Mouse (Mus musculus): ENCODE results near the gene Rap1gap2. TPM values are rescaled to one million over a fixed set of nuclear protein-coding genes. Genes with fewer than 3 reads are reported as not detected.

Gene Rap1gap2
- total RNA-seq, 2 experiments from 2014 or later, result 6.2 to 10.7 TPM

DNA sequence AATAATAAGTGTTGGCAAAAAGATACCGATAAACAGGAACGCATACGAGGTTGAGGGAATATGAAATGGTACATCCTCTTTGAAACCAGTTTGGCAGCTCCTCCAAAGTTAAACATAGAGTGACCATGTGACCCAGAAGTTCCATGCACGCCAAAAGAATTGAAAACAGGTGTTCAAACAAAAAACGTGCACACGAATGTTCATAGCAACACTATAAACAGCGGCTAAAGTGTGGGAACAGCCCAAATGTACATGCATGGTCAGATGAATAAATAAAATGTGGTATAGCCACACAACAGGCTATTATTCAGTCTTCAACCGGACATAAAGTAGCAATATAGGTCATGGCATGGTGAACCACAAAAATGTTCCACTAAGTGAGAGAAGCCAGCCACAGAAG, 108.2 kb downstream of the Rap1gap2 start:
- DNase-seq, result no peak

DNA sequence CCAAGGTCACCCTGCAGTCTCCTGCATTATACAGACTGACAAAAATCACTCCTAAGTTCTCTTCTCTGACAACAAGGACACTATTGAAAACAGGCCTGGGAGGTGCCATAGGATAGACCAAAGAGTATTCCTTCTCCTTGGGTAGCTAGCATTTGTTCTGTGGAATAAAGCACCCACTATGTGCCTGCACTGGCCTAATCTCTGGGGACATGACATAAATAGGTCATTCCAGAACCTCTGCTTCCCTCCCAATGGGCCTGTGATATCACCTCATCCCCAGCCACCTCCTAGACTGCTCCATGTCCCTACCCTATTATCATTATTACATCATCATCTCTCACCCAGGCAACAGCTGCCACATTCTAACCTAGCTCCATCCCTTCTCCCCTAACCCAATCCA, 108.7 kb downstream of the Rap1gap2 start:
- no peak for DNase-seq

DNA sequence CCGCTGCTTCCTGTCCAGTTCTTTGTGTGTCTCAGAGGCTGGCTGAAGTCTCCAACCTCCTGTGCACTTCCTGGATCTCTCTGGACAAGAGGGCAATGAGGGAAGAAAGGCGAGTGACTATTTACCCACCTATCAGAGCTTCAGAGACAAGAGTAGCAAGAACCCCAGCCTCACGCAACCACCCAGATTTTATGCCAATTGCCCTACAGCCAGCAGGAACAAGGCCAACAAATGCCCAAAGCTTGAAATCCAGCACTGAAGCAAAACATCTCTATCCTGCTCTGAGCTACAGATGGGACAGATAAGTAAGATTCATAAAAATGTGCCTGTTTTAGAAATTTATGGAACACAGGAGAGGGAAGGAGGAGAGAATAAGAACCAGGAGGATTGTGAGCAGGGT, 109.7 kb downstream of the Rap1gap2 start:
- no peak for DNase-seq

DNA sequence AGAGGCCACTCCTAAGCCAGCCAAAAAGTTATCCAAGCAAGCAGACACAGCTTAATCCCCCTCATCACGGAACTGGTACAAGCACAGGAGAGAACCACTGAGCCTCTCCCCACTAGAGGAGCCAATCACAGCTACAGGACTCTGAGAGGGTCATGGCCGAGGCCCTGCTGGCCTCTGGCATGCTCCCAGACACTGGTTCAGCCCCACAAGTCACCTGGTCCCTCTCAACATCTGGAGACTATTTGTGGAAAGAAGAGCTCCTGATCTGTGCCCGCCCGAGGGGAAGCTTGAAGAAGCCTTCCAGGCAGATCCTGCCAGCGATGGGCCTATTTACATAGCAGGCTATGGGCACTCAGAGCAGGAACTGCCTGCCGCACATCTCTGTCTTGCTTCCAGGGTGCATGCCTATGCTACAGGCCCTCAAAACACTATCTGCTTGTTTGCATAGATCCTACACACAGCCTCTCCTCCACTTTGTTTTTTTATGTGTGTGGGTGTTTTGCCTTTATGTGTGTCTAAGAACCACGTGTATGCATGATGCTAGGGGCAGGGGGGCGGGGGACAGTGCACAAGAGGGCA, 111.1 kb downstream of the Rap1gap2 start:
- no peak for DNase-seq

DNA sequence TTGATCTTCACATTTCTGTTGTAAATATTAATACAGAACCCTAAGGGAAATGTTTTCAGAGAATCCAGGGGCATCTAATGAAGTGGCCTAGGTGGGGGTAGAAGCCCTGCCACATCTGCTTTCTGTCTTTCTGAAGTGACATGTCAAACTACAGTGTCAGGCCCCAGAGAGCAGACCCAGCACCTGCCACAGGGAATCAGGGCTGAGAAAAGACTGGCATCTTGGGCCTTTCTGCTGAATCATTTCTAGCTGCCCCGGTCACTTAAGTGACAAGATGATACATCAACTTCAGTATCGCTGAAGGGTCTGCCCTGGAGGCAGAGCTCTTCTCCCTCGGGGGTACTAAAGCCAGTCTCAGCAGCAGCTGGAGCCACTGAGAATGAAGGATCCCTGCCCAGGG, 111.7 kb downstream of the Rap1gap2 start:
- DNase-seq, result no peak

DNA sequence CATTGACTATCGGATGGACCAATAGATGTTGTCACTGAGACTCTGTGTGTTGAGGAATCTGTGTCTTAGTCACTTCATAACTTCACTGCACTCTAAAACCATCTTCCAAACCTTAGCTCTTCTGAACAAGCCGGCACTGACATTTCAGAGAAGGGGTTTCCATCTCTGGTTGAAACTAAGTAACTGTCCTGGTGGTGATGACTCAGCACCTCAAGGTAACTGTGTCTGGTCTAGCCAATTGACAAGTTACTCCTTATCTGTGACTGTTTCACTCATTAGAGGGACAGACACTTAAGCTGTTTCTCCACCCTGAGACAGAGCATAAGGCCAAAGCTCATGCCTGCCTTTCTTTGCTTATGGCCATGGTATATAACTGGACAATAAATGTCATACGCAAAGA, 114.1 kb downstream of the Rap1gap2 start:
- no peak for DNase-seq

DNA sequence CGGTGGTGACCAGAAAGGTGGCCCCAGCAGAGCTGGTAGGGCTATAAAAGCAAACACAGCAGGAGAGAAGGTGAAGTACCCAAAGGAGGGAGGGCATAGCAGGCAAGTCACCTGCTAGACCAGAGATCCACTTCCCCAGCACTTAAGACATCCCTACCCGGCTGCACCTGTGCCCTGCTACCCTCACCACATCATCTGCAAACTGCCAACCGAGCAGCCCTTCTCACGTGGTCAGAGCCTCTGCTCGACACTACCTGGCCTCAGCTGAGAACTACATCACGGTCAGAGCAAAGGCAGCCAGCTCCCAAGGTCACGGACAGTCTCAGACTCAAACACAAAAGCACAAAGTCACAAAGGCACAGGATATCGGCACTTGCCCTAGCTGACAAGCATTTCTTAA, 116.8 kb downstream of the Rap1gap2 start:
- no peak for DNase-seq

DNA sequence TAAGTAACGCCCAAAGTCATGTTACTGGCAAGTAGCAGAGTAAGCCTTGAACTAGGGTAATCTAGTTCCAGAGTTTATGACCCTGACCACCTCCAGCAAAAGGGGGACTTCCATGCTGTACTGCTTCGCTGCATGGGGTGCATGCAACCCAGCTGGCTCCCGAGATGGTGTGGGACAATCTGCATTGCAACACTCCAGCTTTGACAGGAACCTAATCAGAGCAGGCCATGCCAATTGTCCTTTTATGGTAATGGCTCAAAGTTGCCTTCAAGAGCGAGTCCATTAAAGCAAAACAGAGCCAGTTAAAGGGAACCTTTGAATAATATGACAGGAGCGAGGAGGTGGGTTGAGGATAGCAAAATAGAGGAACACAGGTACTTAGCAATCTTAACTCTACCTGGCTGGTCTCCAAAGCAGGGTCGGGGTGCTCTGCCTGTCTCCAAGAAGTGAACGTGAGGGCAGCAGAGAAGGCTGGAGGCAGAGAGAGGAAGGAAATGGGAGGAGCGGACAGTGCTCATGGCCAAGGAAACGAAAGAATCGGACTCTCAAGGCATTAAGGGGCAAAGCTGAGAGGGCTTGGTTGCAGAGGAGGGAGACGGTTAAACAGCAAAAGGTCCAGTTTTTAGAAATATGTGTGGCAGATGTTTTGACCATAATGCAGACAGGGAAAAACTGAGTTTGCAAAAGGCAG, 117.4 kb downstream of the Rap1gap2 start:
- DNase-seq, result no peak

DNA sequence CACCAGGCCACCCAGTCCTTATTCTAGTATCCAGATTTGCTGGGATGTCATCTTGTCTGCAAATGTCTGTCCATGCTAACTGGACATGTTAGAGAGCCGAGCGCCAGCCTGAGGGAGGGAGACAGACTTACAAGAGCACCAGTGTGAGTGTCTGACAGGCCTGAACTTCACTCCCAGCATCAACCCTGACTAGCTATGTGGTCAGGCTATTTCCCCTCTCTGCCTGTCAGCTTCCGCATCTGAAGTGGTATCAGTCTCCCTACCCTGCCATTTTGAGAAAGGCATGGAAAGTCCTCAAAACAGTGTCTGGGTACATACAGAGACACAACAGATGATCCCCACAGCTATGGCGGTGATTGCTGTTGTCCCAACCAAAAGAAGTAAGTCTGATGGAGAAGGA, 119.6 kb downstream of the Rap1gap2 start:
- no peak for DNase-seq

DNA sequence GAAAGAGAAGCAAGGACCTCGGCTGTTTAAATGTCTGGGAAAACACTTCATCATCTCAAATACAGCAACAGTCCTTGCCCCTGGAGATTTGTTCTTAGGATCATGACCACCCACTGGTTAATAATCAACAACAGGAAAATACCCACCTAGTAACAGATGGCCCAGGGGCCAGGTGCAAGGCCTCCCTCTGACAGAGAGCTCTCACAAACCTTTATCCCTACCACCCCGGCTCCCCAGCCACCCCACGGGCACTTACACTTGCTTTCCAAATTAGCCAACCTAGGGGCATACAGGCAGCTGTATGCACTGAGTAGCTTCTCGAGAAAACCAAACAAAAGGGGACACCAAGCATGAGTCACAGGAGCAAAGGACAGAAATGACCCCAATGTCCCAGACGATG, 121.5 kb downstream of the Rap1gap2 start:
- no peak for DNase-seq

DNA sequence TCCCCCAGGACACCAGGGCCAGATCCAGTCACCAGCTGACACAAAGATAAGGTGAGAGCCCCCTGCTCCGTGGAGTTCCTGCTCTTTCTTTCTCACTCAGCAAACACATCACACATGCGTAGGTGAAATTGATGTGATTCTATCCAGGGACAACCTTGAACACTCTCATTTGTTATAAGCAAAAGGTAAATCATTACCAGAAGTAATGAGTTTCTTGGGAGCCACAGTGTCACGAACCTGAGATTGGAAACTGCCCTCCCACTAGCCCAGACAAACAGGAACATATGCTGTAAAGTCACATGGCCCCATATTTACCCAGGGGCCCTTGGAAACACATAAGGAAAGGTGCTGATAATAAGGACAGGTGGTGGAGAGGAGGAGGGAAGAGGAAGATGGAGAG, 122.8 kb downstream of the Rap1gap2 start:
- no peak for DNase-seq

DNA sequence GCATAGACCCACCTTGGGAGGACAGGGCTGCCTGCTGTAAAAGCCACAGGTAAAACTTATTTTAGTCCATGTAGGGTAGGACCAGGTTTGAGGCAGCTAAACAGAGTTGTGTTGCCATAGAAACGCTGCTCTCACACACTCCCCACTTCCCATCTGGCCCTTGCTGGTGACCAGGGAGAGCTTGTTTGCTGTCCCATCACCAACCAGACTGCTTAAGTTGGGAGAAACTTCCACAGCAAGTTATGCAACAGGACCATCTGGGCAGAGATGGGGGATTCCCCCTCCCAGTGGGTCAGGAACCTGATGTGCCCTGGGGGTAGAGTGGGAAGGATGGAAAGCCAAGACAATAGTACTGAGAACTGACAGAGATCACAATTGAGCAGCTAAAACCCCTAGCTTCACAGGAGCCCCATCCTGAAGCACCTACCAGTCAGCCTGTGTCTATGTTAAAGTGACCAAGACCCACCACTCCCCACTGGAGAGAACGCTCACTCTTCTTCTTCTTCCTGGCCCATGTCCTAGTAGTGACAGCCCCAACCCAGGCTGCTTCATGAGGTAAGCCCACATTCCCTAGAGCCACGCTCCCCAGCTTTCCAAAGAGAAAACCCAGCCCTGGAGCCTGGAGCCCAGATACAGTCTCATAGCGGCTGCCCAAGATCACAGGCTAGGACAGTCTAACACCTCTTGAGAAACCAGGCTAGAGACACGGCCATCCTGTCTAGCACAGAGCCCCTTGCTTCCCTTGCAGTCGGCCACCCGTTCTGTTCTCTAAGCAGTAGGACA, 125.1 kb downstream of the Rap1gap2 start:
- peak; percentile 16 for DNase-seq

DNA sequence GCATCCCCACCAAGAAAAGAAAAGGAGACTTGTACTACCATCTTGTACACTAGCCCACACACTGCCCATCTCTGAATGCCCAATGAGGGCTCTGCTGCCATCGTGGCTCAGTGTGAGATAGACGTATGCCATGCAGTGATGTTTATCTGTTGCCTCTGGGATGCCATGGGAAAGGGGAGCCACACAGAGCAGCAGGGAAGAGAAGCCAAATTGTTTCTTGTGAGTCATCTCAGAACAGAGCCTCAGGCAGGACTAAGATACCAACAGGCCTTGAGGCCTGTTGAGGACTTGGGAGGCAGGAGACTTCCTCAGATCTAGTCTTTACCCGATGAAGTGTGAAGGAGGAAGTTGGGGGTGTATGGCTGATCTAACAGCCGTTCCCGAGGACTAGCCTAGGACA, 126.8 kb downstream of the Rap1gap2 start:
- DNase-seq, result no peak

DNA sequence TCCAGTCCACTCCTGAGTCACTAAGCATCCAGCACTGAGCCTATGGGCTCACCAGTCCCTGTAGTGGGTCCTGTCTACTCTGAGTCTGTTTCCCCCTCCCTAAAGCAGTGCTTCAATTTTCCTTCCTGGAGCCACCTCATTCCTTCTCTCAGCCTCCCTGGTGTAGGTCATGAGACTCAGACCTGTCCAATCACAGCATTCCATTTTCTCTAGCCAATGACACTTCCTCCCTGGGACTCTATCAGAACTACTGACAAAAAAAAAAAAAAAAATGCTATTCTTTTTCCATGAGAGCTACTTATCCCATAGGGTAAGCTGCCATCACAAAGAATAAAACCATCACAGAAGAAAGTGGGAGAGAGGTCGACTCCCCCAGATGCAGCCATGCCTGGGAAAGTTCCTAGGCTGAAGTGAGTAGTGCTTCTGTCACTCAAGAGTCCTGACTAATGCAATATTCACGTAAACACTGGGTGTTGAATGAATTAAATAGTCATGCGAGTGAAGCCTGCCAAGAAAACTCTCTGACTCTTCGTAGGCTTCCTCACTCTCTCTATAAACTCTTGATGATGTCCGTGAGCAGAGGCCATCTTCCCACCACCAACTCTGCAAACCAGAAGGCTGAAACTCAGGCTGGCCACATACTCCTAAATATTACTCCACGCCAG, 127.4 kb downstream of the Rap1gap2 start:
- no peak for DNase-seq

DNA sequence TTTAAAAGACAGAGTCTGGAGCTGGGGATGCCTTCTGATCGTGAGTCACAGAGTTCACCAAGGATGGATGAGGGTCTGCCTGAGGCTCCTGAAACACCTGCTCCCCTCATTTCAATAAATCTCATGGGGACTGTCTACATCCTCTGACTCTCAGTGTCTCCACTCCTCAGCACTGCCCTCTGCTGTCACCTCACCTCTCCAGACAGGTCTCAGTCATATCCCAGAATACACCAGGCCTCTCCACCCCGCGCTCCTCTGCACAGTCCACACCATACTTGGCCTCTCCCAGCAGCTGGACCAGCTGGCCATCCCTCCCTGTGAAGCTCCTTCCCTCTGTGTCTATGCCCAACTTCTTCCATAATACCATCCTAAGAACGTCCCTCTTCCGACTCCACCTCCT, 128.9 kb downstream of the Rap1gap2 start:
- no peak for DNase-seq

DNA sequence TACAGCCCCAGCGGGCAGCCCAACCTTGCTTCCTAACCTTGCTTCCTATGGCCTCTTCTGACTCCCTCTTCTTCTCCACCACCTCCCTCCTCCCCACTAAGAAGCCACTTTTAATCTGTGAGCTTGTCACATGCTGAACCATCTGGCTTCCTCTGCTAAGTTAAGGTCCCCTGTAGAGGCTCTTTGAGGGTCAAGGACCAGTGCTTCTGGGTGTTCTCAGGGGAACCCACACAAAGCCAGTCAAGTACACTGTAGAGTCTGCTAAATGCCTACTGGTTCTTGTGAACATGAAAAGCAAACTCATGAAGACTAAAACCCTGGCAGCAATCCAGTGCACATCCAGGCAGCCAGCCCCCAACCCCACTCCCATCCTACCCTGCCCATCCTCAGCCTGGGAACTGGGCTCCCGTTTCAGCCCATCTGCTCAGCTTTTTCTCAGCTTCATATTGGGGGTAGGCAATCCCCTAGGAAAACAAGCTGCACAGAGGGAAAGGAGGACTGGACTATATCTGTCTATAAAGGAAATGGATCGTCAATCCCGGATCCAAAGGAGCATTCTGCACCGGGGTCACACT, 130.9 kb downstream of the Rap1gap2 start:
- DNase-seq, result no peak

DNA sequence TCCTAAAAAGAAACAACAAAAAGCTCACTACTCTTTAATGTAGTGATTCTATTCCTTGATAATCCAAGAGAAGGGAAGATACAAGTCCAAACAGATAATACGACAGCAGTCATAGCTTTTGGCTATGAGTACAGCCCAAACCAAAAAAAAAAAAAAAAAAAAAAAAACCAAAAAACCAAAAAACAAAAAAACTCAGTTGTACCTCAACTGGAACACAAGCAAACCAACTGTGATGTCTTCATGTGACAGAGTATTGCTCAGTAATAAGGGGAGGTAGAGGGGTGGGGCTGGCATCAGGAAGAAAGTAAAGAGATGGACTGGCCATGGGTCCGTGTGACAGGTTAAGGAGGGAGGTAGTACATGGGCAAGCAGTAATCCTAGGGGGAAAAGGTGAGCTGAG, 131.8 kb downstream of the Rap1gap2 start:
- no peak for DNase-seq

DNA sequence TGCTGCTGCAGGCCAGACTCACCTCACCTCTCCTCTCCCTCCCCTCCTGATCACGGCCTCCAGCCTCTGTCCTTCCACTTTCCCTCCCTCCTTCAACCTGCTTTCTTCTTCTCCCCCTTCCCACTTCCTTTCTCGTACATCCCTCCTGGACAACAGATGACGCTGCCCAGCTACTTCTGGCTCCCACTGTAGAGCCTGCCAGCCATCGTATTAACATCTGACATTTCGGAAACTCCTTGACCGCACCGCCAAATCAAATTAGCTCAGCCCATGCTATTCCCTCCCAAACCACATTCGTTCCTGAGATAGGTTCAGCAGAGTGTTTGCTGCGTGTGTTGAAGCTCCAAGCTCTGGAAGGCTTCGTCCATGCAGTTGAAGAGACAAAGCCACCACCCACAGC, 138.0 kb downstream of the Rap1gap2 start:
- DNase-seq, result no peak

DNA sequence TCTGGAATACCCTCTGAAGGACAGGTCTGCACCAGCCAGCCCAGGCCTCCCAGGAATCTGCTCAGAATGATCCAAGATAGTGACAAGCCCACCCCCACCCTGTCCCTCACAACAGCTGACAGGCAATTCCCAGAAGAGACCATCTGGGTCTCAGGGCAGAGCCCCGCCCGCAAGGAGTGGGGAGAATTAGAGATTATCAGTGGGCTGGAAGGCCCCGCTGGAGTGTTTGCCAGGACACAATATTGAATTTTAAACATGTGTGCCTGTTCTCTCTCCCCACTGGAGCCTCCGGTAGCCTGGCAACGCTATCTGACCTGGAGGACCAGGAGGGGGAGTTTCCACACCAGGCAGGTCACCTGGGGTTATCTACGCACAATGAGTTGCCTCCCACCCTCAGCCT, 142.5 kb downstream of the Rap1gap2 start:
- no peak for DNase-seq

DNA sequence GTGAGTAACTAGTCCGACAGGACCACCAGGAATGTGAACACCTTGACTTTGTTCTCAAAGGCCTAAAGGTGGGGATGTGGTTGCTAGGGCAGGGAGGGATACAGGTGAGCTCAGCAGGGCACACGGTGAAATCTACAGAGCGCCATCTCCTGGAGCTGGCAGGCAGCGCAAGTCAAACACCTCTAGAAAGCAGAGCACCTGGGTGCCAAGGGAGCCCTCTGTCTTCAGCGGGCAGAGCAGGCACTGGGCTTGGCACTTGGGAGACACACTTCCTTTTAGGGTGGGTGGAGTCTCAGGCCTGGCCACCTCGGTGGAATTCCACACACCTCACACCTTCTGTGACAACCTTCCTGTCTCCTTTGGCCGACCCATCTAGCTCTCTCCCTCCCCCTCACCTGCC, 145.0 kb downstream of the Rap1gap2 start:
- DNase-seq, result no peak

DNA sequence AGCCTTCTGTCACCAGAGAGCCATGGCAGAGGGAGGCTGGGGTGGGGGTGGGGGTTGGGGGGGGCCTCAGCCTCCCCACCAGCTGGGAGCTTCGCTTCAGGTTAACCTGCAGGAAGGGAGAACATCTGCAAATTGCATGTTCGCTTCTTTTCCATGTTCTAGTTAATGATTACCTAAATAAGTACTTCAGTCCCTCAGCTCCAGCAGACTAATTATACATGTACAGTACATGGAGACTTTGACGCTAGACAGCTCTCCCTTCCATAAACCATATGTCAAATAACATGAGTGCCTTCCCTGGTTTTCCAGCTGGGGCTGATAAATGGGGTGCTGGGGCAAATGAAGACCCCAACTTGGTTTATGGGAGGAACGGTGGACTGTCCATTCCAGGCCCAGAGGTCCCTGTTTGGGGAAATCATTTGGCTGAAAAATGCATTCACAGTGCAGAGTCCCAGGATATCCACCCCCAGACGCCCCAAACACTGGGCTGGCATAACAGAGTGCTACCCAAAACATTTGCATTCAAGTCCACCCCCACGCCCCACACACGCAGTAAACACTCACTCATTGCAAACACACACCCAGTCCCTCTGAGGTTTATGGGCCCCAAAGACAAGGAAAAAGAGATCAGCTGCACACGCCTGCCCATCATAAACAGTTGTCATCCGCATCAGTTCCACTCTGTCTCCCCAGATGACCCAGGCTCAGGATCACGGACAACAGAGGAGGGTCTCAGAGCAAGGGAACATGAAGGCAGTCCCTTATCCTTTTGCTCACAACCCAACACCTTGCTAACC, 146.3 kb downstream of the Rap1gap2 start:
- DNase-seq, result no peak

DNA sequence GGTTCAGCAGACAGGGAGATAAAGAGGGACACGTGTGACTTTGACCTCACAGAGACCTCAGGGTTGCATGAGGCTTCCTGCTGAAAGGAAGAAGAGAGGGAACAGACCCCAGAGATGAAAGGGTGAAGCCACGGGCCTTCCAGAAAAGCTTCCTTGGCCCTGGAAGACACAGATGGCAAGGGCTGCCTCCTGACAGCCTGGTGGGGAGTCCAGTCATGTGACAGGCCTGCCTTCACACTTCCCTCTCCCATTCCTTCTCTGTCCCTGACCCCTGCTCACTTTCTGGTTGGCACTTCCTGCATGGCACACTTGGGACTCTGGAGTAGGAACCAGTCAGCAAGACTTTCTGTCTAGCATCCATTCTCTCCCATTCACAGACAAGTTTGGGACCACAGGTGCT, 148.1 kb downstream of the Rap1gap2 start:
- no peak for DNase-seq
